Mouse (Mus musculus) hindbrain, embryonic 10.5 days (tissue): ENCODE results near the gene Lpin2. TPM values are rescaled to one million over a fixed set of nuclear protein-coding genes. Genes with fewer than 3 reads are reported as not detected.

Experiments
- DNase-seq: peaks from one replicate; pipeline ENCODE4 v3.0.0-alpha.2; 2017; ENCODE audit warnings: low spot score
- H3K27ac ChIP-seq: fragments of 300-500 bp; sonication (generic); 2 replicates; pipeline ENCODE4 v1.5.1; 2016; ENCODE audit warnings: mild to moderate bottlenecking, moderate library complexity
- H3K27me3 ChIP-seq: fragments of 300-500 bp; sonication (generic); 2 replicates; pipeline ENCODE4 v1.6.1; 2016; ENCODE audit warnings: mild to moderate bottlenecking; ENCODE audit not compliant: poor library complexity, insufficient read depth, severe bottlenecking
- H3K36me3 ChIP-seq: fragments of 300-500 bp; sonication (generic); 2 replicates; pipeline ENCODE4 v1.6.1; 2016; ENCODE audit warnings: mild to moderate bottlenecking, moderate library complexity
- H3K4me1 ChIP-seq: fragments of 300-500 bp; sonication (generic); replicated peaks from 2 replicates; pipeline ENCODE4 v1.6.1; 2016; ENCODE audit warnings: mild to moderate bottlenecking
- H3K4me3 ChIP-seq: fragments of 300-500 bp; sonication (generic); 2 replicates; pipeline ENCODE4 v1.5.1; 2016; ENCODE audit warnings: mild to moderate bottlenecking, moderate library complexity
- H3K9me3 ChIP-seq: fragments of 300-500 bp; sonication (generic); 2 replicates; pipeline ENCODE4 v1.6.1; 2016; ENCODE audit warnings: mild to moderate bottlenecking, moderate library complexity
- WGBS: fragments of 180-500 bp; shearing (Covaris S2); methylation state at CpG from one replicate; pipeline ENCODE4 v1.1.7; 2016; 5-methylcytosine and 5-hydroxymethylcytosine counted together
- polyA plus RNA-seq: library from polyadenylated mRNA; unstranded; fragments of >200 nt; fragmentation: Nextera tagmentation; extraction: Ambion mirVana; gene quantifications from 2 replicates; pipeline ENCODE4 v1.2.1, GENCODE M21; 2016

The Lpin2 gene
- 31.1 and 33.9 TPM in 2 replicates for polyA plus RNA-seq

GRCm38 (mm10) chr17:71182211-71182721 lies at the start of gene Lpin2:
Gene Lpin2 (plus strand): TSS chr17:71182560.
- Histone ChIP-seq H3K9me3 (no peaks in the 10 kb centered on the region), H3K27me3 (peaks cover 16% of the 10 kb centered on the region), H3K36me3 (no peaks in the 10 kb centered on the region), H3K4me1 (peaks cover 33% of the 10 kb centered on the region), H3K4me3 (peak within 1 kb of the TSS; percentile 82), H3K27ac (peak within 1 kb of the TSS; percentile 98)
- DNase-seq, result no peak
- 16% methylated on average over 6 of the region's 6 CpGs for WGBS

GRCm38 (mm10) chr17:71132856-71133439 lies 49.4 kb upstream of the Lpin2 start:
- no peaks in the 10 kb centered on the region for H3K9me3 ChIP-seq
- WGBS, result 91% methylated on average over 11 of the region's 11 CpGs
- H3K36me3 ChIP-seq, result no peaks in the 10 kb centered on the region
- peak; percentile 1 for DNase-seq
- H3K4me1 ChIP-seq, result peaks cover 11% of the 10 kb centered on the region; the same call in 1 of the 2 replicates
- H3K27ac ChIP-seq, result no peak overlapping the region
- H3K4me3 ChIP-seq, result no peak overlapping the region
- H3K27me3 ChIP-seq, result no peaks in the 10 kb centered on the region

DNA sequence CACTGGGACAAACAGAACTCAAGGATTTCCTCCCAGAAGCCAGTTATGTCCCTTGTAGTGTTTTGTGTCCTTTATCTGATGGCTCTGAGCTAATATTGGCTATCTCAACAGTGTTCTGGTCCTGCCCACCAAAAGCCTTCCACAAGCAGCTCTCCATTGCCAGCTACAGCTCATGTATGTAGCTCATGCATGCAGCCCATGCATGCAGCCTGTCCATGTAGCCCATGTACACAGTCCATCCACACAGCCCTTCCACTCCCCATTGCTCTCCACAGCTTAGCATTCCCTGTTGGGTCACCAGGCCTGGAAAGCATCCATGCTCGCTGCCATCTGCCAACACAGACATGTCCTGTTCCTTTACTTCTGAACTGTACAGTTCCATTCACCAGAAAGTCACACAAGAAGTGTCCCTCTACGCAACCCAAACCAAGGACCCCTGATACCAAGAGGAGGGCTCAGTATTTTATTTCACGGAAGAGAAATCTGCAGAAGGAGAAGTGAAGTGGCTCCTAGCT lies 47.9 kb upstream of the Lpin2 start:
- DNase-seq, result peak; percentile 0
- Histone ChIP-seq H3K36me3 (no peaks in the 10 kb centered on the region), H3K27me3 (no peaks in the 10 kb centered on the region), H3K27ac (no peak overlapping the region), H3K4me3 (no peak overlapping the region), H3K4me1 (peaks cover 10% of the 10 kb centered on the region; the same call in 1 of the 2 replicates), H3K9me3 (no peaks in the 10 kb centered on the region)
- 87% methylated on average over 3 of the region's 3 CpGs for WGBS

- H3K9me3 ChIP-seq, result no peaks in the 10 kb centered on the region
- H3K27ac ChIP-seq, result no peak overlapping the region
- no peaks in the 10 kb centered on the region for H3K36me3 ChIP-seq
- peaks cover 4% of the 10 kb centered on the region; the same call in 1 of the 2 replicates for H3K4me1 ChIP-seq
- 76% methylated on average over 5 of the region's 5 CpGs for WGBS
- H3K4me3 ChIP-seq, result no peak overlapping the region
- H3K27me3 ChIP-seq, result no peaks in the 10 kb centered on the region
- DNase-seq, result peak; percentile 3
Observed at GRCm38 (mm10) chr17:71135108-71135507, 47.3 kb upstream of the Lpin2 start.

DNA sequence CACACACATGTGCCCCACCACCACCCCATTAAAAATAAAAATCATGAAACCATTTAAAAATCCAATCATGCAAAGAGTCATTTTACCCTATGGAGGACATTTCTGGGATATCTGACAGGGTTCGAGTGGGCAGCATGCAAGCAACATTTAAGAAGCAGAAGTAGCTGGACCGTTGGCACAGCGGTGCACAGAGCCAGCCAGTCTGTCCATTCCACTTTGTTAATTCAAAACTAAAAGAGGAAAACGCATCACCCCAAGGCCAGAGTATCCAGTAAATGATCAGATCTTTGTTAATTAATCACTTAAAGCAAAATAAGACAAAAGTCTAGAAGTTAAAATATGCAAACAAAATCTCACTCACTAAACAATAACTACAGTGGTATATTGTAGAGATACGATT lies 46.5 kb upstream of the Lpin2 start:
- Histone ChIP-seq H3K36me3 (no peaks in the 10 kb centered on the region), H3K27me3 (no peaks in the 10 kb centered on the region), H3K4me3 (no peak overlapping the region), H3K9me3 (no peaks in the 10 kb centered on the region), H3K4me1 (no peaks in the 10 kb centered on the region), H3K27ac (no peak overlapping the region)
- 91% methylated on average over 5 of the region's 5 CpGs for WGBS
- no peak for DNase-seq

GRCm38 (mm10) chr17:71136384-71137333 lies 45.7 kb upstream of the Lpin2 start:
- DNase-seq, result no peak
- no peaks in the 10 kb centered on the region for H3K9me3 ChIP-seq
- H3K27ac ChIP-seq, result no peak overlapping the region
- 90% methylated on average over 16 of the region's 16 CpGs for WGBS
- no peak overlapping the region for H3K4me3 ChIP-seq
- no peaks in the 10 kb centered on the region for H3K27me3 ChIP-seq
- H3K4me1 ChIP-seq, result no peaks in the 10 kb centered on the region
- no peaks in the 10 kb centered on the region for H3K36me3 ChIP-seq

DNA sequence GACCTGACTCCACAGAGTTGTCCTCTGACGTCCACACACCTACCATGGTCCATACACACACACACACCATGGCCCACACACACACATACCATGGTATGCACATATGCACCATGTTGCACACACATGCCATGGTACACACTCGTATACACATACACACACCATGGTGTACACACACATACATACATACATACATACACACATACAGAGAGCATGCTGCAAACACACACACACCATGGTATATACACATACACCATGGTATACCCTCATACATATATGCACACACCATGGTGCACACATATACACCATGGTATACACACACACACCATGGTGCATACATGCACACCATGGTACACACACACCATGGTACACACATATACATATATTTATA lies 45.0 kb upstream of the Lpin2 start:
- WGBS, result 84% methylated on average over 2 of the region's 2 CpGs
- H3K9me3 ChIP-seq, result no peaks in the 10 kb centered on the region
- no peak for DNase-seq

DNA sequence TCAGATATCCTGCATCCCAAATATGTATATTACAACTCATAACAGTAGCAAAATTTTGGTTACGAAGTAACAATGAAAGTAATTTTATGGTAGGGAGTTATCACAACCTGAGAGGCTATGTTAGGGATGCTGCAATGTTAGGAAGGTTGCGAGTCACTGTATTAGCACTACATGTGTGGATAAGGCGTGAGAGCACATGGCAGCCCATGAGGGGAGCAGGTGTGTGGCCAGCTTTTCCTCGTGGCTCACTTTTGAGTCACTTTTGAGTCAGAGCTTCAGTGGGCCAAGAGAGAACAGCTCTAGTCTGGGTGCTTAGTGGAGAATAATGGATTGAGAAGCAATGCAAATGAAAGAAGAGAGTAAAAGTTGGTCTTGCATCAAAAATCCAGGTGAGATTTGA lies 40.3 kb upstream of the Lpin2 start:
- no peak for DNase-seq
- WGBS, result 79% methylated on average over 4 of the region's 4 CpGs
- Histone ChIP-seq H3K36me3 (no peaks in the 10 kb centered on the region), H3K9me3 (no peaks in the 10 kb centered on the region), H3K27me3 (no peaks in the 10 kb centered on the region), H3K4me3 (no peak overlapping the region), H3K4me1 (no peaks in the 10 kb centered on the region), H3K27ac (no peak overlapping the region)

More for the DNA sequence above, 45.0 kb upstream of the Lpin2 start:
- Histone ChIP-seq H3K36me3 (no peaks in the 10 kb centered on the region), H3K27ac (no peak overlapping the region), H3K4me3 (no peak overlapping the region), H3K27me3 (no peaks in the 10 kb centered on the region), H3K4me1 (no peaks in the 10 kb centered on the region)

DNA sequence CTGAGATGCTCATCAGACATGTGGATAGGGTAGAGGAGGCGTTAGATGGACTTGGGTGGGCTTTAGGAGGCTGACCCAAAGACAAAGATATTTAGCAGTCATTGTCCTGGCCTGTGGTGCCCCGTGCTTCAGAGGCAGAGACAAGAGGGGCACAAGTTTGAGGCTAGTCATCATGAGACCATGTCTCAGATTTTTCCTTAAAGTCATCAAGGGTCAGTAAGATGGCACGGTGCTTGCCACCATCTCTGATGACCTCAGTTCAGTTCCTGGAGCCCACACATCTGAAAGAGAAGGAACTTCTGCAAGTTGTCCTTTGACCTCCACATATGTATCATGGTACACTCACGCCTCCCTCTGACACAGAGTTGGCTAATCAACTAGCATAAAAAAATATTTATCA lies 39.2 kb upstream of the Lpin2 start:
- Histone ChIP-seq H3K9me3 (no peaks in the 10 kb centered on the region), H3K27me3 (no peaks in the 10 kb centered on the region), H3K27ac (no peak overlapping the region), H3K4me3 (no peak overlapping the region), H3K36me3 (no peaks in the 10 kb centered on the region), H3K4me1 (no peaks in the 10 kb centered on the region)
- no peak for DNase-seq
- WGBS, result 81% methylated on average over 4 of the region's 4 CpGs

- no peaks in the 10 kb centered on the region for H3K4me1 ChIP-seq
- DNase-seq, result no peak
- WGBS, result 89% methylated on average over 19 of the region's 19 CpGs
- H3K36me3 ChIP-seq, result no peaks in the 10 kb centered on the region
- no peaks in the 10 kb centered on the region for H3K9me3 ChIP-seq
- no peak overlapping the region for H3K4me3 ChIP-seq
- no peak overlapping the region for H3K27ac ChIP-seq
- H3K27me3 ChIP-seq, result no peaks in the 10 kb centered on the region
Observed at GRCm38 (mm10) chr17:71144322-71145116, 37.8 kb upstream of the Lpin2 start.

DNA sequence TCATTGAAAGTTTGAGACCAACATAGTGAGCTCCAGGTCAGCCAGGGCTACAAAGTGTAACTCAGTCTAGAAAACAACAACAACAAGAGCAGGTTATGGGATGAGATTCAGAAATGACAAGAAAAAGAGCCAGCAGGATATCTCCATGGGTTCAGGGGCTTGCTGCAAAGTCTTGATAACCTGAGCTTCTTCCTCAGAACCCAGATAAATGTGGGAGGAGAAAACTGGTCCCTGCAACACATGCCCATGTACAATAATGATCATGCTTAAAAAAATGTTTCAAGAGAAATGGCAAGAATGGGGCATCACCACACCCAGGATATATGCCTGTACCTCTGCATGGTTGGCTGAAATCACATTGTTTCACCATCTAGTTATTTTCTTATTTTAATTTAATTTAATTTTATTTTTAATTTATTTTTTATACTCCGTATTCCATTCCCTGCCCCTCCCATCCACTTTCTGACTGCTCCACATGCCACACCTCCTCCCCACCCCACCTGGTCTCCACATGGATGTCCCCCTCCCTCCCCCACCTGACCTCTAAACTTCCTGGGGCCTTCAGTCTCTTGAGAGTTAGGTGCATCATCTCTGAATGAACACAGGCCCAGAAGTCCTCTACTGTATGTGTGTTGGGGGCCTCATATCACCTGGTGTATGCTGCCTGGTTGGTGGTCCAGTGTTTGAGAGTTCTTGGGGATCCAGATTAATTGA lies 37.0 kb upstream of the Lpin2 start:
- H3K36me3 ChIP-seq, result no peaks in the 10 kb centered on the region
- WGBS, result 89% methylated on average over 1 of the region's 1 CpGs
- no peak for DNase-seq

DNA sequence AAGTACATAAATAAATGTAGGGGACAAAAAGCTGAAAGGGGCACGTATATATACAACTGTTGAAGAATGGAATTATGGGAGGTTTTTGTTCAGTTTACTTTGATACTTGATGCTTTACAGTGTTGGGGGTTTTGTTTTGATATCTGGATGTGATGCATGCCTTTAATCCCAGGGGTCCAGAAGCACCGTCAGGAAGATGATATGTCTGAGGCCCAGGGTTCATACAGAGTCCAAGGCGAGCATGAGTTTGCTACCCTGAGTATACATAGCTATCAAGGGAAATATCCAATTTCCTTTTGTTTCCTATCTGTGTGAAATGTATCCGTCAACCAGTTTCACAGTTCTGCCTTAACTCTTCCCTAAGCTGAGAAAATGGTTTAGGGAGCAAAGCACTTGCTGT lies 29.0 kb upstream of the Lpin2 start:
- Histone ChIP-seq H3K27me3 (no peaks in the 10 kb centered on the region), H3K36me3 (no peaks in the 10 kb centered on the region), H3K4me3 (no peak overlapping the region), H3K27ac (no peak overlapping the region), H3K9me3 (no peaks in the 10 kb centered on the region), H3K4me1 (peaks cover 10% of the 10 kb centered on the region)
- 63% methylated on average over 4 of the region's 4 CpGs for WGBS
- peak; percentile 13 for DNase-seq

More for the DNA sequence above, 37.0 kb upstream of the Lpin2 start:
- H3K4me3 ChIP-seq, result no peak overlapping the region
- H3K9me3 ChIP-seq, result no peaks in the 10 kb centered on the region
- no peaks in the 10 kb centered on the region for H3K27me3 ChIP-seq
- no peak overlapping the region for H3K27ac ChIP-seq
- no peaks in the 10 kb centered on the region for H3K4me1 ChIP-seq
